Mouse (Mus musculus) left cerebral cortex, adult 9 months (tissue): Measurements from ENCODE around the gene Eif3j1.

Source experiments
- DNase-seq, 2 experiments: peaks; one replicate each; pipeline ENCODE4 v3.0.0; 2022; ENCODE audit warnings: low spot score in 2 of 2

Eif3j1 gene

GRCm38 (mm10) chr2:122102070-122102469, 73.7 kb downstream of the Eif3j1 start:
- no peak for DNase-seq
